Mouse (Mus musculus): ENCODE measurements around the gene Lyg1. TPM values are rescaled to one million over a fixed set of nuclear protein-coding genes. Genes with fewer than 3 reads are reported as not detected.
A peak's percentile ranks its signal among the peaks of the same experiment; 100 is the strongest.
"Not testable (repeated sequence)": the region's sequence is repeated elsewhere in the genome, so short reads cannot be mapped to it uniquely, and the experiment has no call there.

Gene Lyg1
- 0.30 and 0.59 TPM in 2 replicates for polyA plus RNA-seq (2015; fragmentation: Nextera tagmentation; extraction: Ambion mirVana)

GRCm38 (mm10) chr1:37957659-37958058, at the start of gene Lyg1:
Gene Lyg1 (minus strand): TSS chr1:37957759.
- no peak for DNase-seq (ENCODE audit: low spot score)

GRCm38 (mm10) chr1:38006741-38007140, 49.2 kb upstream of the Lyg1 start:
- no peak for DNase-seq (ENCODE audit: low spot score)

- no peak for DNase-seq (ENCODE audit: low spot score)
These were observed 45.5 kb upstream of the Lyg1 start for GRCm38 (mm10) chr1:38003046-38003445.

GRCm38 (mm10) chr1:38001956-38002355, 44.4 kb upstream of the Lyg1 start:
- no peak for DNase-seq (ENCODE audit: low spot score)

GRCm38 (mm10) chr1:38000844-38001243, 43.3 kb upstream of the Lyg1 start:
- no peak for DNase-seq (ENCODE audit: low spot score)

GRCm38 (mm10) chr1:37999552-37999951, 42.0 kb upstream of the Lyg1 start:
- no peak for DNase-seq (ENCODE audit: low spot score)

GRCm38 (mm10) chr1:37998371-37999199, 41.0 kb upstream of the Lyg1 start:
- DNase-seq (ENCODE audit: low spot score) = peak; percentile 6

- peak; percentile 95 for DNase-seq (ENCODE audit: low spot score)
These were observed 40.3 kb upstream of the Lyg1 start, which contains the start of the genes Txndc9 and Eif5b for GRCm38 (mm10) chr1:37997867-37998266. Gene Txndc9 (minus strand): TSS chr1:37997893. Gene Eif5b (plus strand): TSS chr1:37998010.

- DNase-seq (ENCODE audit: low spot score) = peak; percentile 99
These were observed 39.4 kb upstream of the Lyg1 start for GRCm38 (mm10) chr1:37996877-37997484.

GRCm38 (mm10) chr1:37996226-37996625, 38.7 kb upstream of the Lyg1 start:
- no peak for DNase-seq (ENCODE audit: low spot score)

- DNase-seq (ENCODE audit: low spot score) = no peak
These were observed 30.3 kb upstream of the Lyg1 start for GRCm38 (mm10) chr1:37987856-37988255.

GRCm38 (mm10) chr1:37985764-37986323, 28.3 kb upstream of the Lyg1 start:
- no peak for DNase-seq (ENCODE audit: low spot score)

GRCm38 (mm10) chr1:37984326-37984725, 26.8 kb upstream of the Lyg1 start:
- DNase-seq (ENCODE audit: low spot score) = no peak

- DNase-seq (ENCODE audit: low spot score) = no peak
These were observed 19.7 kb upstream of the Lyg1 start for GRCm38 (mm10) chr1:37977303-37977702.

GRCm38 (mm10) chr1:37976666-37977065, 19.1 kb upstream of the Lyg1 start:
- DNase-seq (ENCODE audit: low spot score) = not testable (repeated sequence)

GRCm38 (mm10) chr1:37971520-37971919, 14.0 kb upstream of the Lyg1 start:
- no peak for DNase-seq (ENCODE audit: low spot score)

- no peak for DNase-seq (ENCODE audit: low spot score)
These were observed 11.2 kb upstream of the Lyg1 start for GRCm38 (mm10) chr1:37968746-37969145.

- no peak for DNase-seq (ENCODE audit: low spot score)
These were observed 8.0 kb upstream of the Lyg1 start for GRCm38 (mm10) chr1:37965571-37965970.

- DNase-seq (ENCODE audit: low spot score) = no peak
These were observed 1.9 kb upstream of the Lyg1 start for GRCm38 (mm10) chr1:37959486-37959885.

GRCm38 (mm10) chr1:37958516-37958915, 957 bp upstream of the Lyg1 start:
- no peak for DNase-seq (ENCODE audit: low spot score)

GRCm38 (mm10) chr1:37956690-37957431, 698 bp downstream of the Lyg1 start:
- DNase-seq (ENCODE audit: low spot score) = no peak

- no peak for DNase-seq (ENCODE audit: low spot score)
These were observed 2.3 kb downstream of the Lyg1 start for GRCm38 (mm10) chr1:37955251-37955650.
